ENCODE assay signal across 26 mouse cellular contexts in the genomic region with DNA sequence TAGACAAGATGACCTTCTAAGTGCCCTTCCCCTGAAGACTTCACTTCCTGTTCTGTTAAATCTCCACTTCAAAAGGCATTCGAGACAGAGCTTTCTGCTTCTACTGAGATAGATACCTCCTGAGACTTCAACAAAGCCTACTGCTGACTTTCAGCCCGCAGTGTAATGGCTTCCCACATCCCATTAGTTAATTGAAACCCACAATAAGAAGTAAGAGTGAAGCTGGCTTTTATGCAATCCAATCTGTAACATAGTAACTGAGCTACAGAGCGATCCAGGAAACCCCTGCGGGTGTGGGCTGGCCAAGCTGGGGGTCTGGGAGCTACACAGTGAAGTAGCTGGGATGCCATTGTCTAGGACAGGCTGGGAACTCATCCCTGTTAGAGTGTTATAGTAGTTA. TPM values are rescaled to one million over a fixed set of nuclear protein-coding genes. Genes with fewer than 3 reads are reported as not detected.
DNase-seq lines count a peak whose midpoint lies in the region; ATAC-seq and TF ChIP-seq lines count a peak whose summit lies in the region.
"Had no signal": no experiment of that assay in that cellular context is flagged by ENCODE, and none has a peak within 500 bp of the region (broad histone marks: within the 10 kb centered on the region; RNA-seq: fewer than 3 reads in every experiment).

No protein-coding gene starts in this region.

- H3K4me3 ChIP-seq in forebrain, postnatal 0 days (ENCODE audit: low read depth, low read length) = no peak overlapping the region
- no peak overlapping the region for H3K4me3 ChIP-seq in forebrain, embryonic 15.5 days
- no peak overlapping the region for H3K4me3 ChIP-seq in neural tube, embryonic 11.5 days (ENCODE audit: low read depth, low read length)
- no peak overlapping the region for H3K4me3 ChIP-seq in ES-E14 (ENCODE audit: insufficient read depth in 1 of 2, low read depth in 1 of 2, low read length in 2 of 2, poor library complexity in 1 of 2, severe bottlenecking in 1 of 2)
- H3K4me3 ChIP-seq: embryonic facial prominence, embryonic 13.5 days; forebrain, embryonic 12.5 days; gastrocnemius, adult 2 months; heart, embryonic 10.5 days; hindbrain, embryonic 12.5 days had no signal

- H3K27me3 ChIP-seq in forebrain, postnatal 0 days (ENCODE audit: insufficient read depth, low read length) = no peaks in the 10 kb centered on the region
- H3K27me3 ChIP-seq in forebrain, embryonic 15.5 days = no peaks in the 10 kb centered on the region
- no peaks in the 10 kb centered on the region for H3K27me3 ChIP-seq in neural tube, embryonic 11.5 days (ENCODE audit: control insufficient read depth, insufficient read depth, low read length)
- H3K27me3 ChIP-seq: embryonic facial prominence, embryonic 13.5 days; forebrain, embryonic 12.5 days; hindbrain, embryonic 12.5 days had no signal

- no peaks in the 10 kb centered on the region for H3K4me1 ChIP-seq in forebrain, postnatal 0 days (ENCODE audit: insufficient read depth)
- H3K4me1 ChIP-seq in forebrain, embryonic 15.5 days = no peaks in the 10 kb centered on the region
- H3K4me1 ChIP-seq in neural tube, embryonic 11.5 days (ENCODE audit: control insufficient read depth, insufficient read depth, low read length) = no peaks in the 10 kb centered on the region
- peaks cover 0 to 8% of the 10 kb centered on the region in 2 experiments; a peak in 1 of 4 replicates for H3K4me1 ChIP-seq in ES-E14 (ENCODE audit: control insufficient read depth in 2 of 2, insufficient read depth in 2 of 2, low read length in 2 of 2, poor library complexity in 1 of 2)
- H3K4me1 ChIP-seq: hindbrain, embryonic 12.5 days had no signal

- ATAC-seq in forebrain, postnatal 0 days = peak; percentile 27; the same call in 1 of the 2 replicates
- no peak for ATAC-seq in forebrain, embryonic 15.5 days (replicated peaks)
- ATAC-seq in neural tube, embryonic 11.5 days (ENCODE audit: insufficient read depth, low FRiP score, low TSS enrichment) = no peak
- ATAC-seq: activated CD4-positive, CD25-positive, alpha-beta regulatory T cell, adult 4 months; hindbrain, embryonic 16.5 days; inflammation-experienced regulatory T-cells, adult 6 months had no signal

- no peak overlapping the region for H3K4me2 ChIP-seq in forebrain, postnatal 0 days (ENCODE audit: low read depth)
- H3K4me2 ChIP-seq in forebrain, embryonic 15.5 days (replicated peaks) = no peak overlapping the region
- no peak overlapping the region for H3K4me2 ChIP-seq in neural tube, embryonic 11.5 days (ENCODE audit: low read depth)
- H3K4me2 ChIP-seq: embryonic facial prominence, embryonic 13.5 days; forebrain, embryonic 12.5 days; hindbrain, embryonic 12.5 days had no signal

- 0 out of 2 replicates have a peak overlapping the region, but pooled peaks have one; percentile 35 for H3K27ac ChIP-seq in forebrain, postnatal 0 days (ENCODE audit: low read depth, low read length)
- no peak overlapping the region for H3K27ac ChIP-seq in forebrain, embryonic 15.5 days (replicated peaks)
- H3K27ac ChIP-seq in neural tube, embryonic 11.5 days (ENCODE audit: low read depth, low read length) = no peak overlapping the region
- no peak overlapping the region for H3K27ac ChIP-seq in ES-E14 (ENCODE audit: insufficient read depth, low read depth, low read length, poor library complexity, severe bottlenecking)
- H3K27ac ChIP-seq: embryonic facial prominence, embryonic 13.5 days; forebrain, embryonic 12.5 days; gastrocnemius, adult 2 months; heart, embryonic 10.5 days; hindbrain, embryonic 12.5 days had no signal

- no peak for DNase-seq in forebrain, postnatal 0 days
- DNase-seq in neural tube, embryonic 11.5 days (ENCODE audit: low spot score) = peak; percentile 9
- DNase-seq in neural tube, embryonic 10.5 days (ENCODE audit: extremely low spot score, low spot score) = no peak
- DNase-seq in ES-E14 (ENCODE audit: low read depth, low spot score) = peak; percentile 68
- DNase-seq in heart, adult 9 months (ENCODE audit: low spot score in 2 of 2) = no peak
- DNase-seq in left cerebral cortex, postnatal 36 days (ENCODE audit: low spot score in 2 of 2) = no peak
- DNase-seq: adrenal gland, postnatal 14 days; cerebellum, adult 18-20 months; cerebellum, adult 9-11 months; cerebellum, postnatal 36 days; gastrocnemius, adult 2 months; gastrocnemius, postnatal 25 days; heart, postnatal 10 days; heart, postnatal 4 days had no signal

- WGBS in forebrain, postnatal 0 days = 35% methylated on average over 4 of the region's 4 CpGs
- WGBS in forebrain, embryonic 15.5 days = 37% methylated on average over 4 of the region's 4 CpGs
- whole genome bisulfite sequencing in neural tube, embryonic 11.5 days = 69% methylated on average over 4 of the region's 4 CpGs

- H3K9me3 ChIP-seq in forebrain, postnatal 0 days (ENCODE audit: low read length) = no peaks in the 10 kb centered on the region
- no peaks in the 10 kb centered on the region for H3K9me3 ChIP-seq in forebrain, embryonic 15.5 days
- no peaks in the 10 kb centered on the region for H3K9me3 ChIP-seq in neural tube, embryonic 11.5 days (ENCODE audit: control insufficient read depth, low read length)
- no peaks in the 10 kb centered on the region for H3K9me3 ChIP-seq in ES-E14 (ENCODE audit: control insufficient read depth, insufficient read depth, low read depth, low read length)
- H3K9me3 ChIP-seq: embryonic facial prominence, embryonic 13.5 days; forebrain, embryonic 12.5 days; heart, embryonic 10.5 days; hindbrain, embryonic 12.5 days had no signal

- in situ Hi-C loops in ES-E14 (cut with MboI; ENCODE audit: low sequenced_read_pairs in 2 of 2, unreplicated experiment in 2 of 2) = no loop called here

- intact Hi-C loops in left cerebral cortex, postnatal 36 days (cut with DNase I) = no loop called here

- H3K36me3 ChIP-seq in forebrain, postnatal 0 days (ENCODE audit: insufficient read depth) = no peaks in the 10 kb centered on the region
- no peaks in the 10 kb centered on the region for H3K36me3 ChIP-seq in forebrain, embryonic 15.5 days
- H3K36me3 ChIP-seq in neural tube, embryonic 11.5 days (ENCODE audit: control insufficient read depth, insufficient read depth, low read length) = no peaks in the 10 kb centered on the region
- H3K36me3 ChIP-seq in ES-E14 (ENCODE audit: control insufficient read depth, insufficient read depth, low read length, poor library complexity, severe bottlenecking) = no peaks in the 10 kb centered on the region
- H3K36me3 ChIP-seq: embryonic facial prominence, embryonic 13.5 days; forebrain, embryonic 12.5 days; G1E; heart, embryonic 10.5 days; hindbrain, embryonic 12.5 days had no signal

- no peak for TF ChIP-seq CTCF in forebrain, postnatal 0 days (IDR thresholded peaks at IDR 0.05; ENCODE audit: low read depth)

- H3K9ac ChIP-seq in forebrain, postnatal 0 days = no peak overlapping the region
- no peak overlapping the region for H3K9ac ChIP-seq in forebrain, embryonic 15.5 days (replicated peaks)
- no peak overlapping the region for H3K9ac ChIP-seq in neural tube, embryonic 11.5 days (ENCODE audit: low read length)
- no peak overlapping the region for H3K9ac ChIP-seq in ES-E14 (ENCODE audit: insufficient read depth, low read depth, low read length, poor library complexity, severe bottlenecking)
- H3K9ac ChIP-seq: embryonic facial prominence, embryonic 13.5 days; forebrain, embryonic 12.5 days; hindbrain, embryonic 12.5 days had no signal

TF ChIP-seq in ES-E14, 5 proteins besides CTCF, POLR2A, EP300 and RAD21:
- TF ChIP-seq CHD2 (IDR thresholded peaks at IDR 0.05; ENCODE audit: low read depth, low read length) = no peak
- no peak for TF ChIP-seq MAFK (IDR thresholded peaks at IDR 0.05; ENCODE audit: insufficient read depth, low read depth, low read length)
- no peak for TF ChIP-seq HCFC1 (IDR thresholded peaks at IDR 0.05; ENCODE audit: borderline replicate concordance, insufficient read depth, low read length)
- TF ChIP-seq ZC3H11A (IDR thresholded peaks at IDR 0.05; ENCODE audit: borderline replicate concordance, low read depth, low read length) = no peak
- no peak for TF ChIP-seq ZNF384 (IDR thresholded peaks at IDR 0.05; ENCODE audit: low read depth, low read length)

RNA-seq across cellular contexts. Expression of a gene that starts 46.7 kb away (rescaled TPM):
- 1.5 and 2.1 TPM in 2 replicates for total RNA-seq in forebrain, postnatal 0 days (2014; rRNA removed)
- polyA plus RNA-seq in forebrain, postnatal 0 days (2015; fragmentation: Nextera tagmentation; extraction: Ambion mirVana) = 1.4 and 3.1 TPM in 2 replicates
- 0.84 and 1.2 TPM in 2 replicates for polyA plus RNA-seq in forebrain, embryonic 15.5 days (2015; fragmentation: Nextera tagmentation; extraction: Ambion mirVana)
- 0.09 TPM in 2 replicates for polyA plus RNA-seq in neural tube, embryonic 11.5 days (2014; fragmentation: Nextera tagmentation; extraction: Ambion mirVana)
- 0.18 and 0.21 TPM in 2 replicates for total RNA-seq in ES-E14 (2012; rRNA removed)
- 10 to 100 TPM; 30.2 to 39.8 TPM for total RNA-seq in left cerebral cortex, postnatal 36 days (2021)
- total RNA-seq: G1E; gastrocnemius, adult 2 months; gastrocnemius, postnatal 25 days; granulocyte monocyte progenitor cell, adult 5-6 weeks; heart, postnatal 10 days; heart, postnatal 4 days had no signal
- polyA plus RNA-seq: activated CD4-positive, CD25-positive, alpha-beta regulatory T cell, adult 4 months; C2C12; G1E; heart, embryonic 14.5 days; inflammation-experienced regulatory T-cells, adult 6 months had no signal

Comparison
In these comparisons a context has a peak if more than half of its experiments do, and no peak if none do; other contexts are left out.
1. DNase-seq: peak in neural tube, embryonic 11.5 days (single experiment) and ES-E14 (single experiment); none in forebrain, postnatal 0 days (single experiment), neural tube, embryonic 10.5 days (single experiment), heart, adult 9 months (0 of 2) and left cerebral cortex, postnatal 36 days (0 of 2).